Mouse (Mus musculus): ENCODE data around the gene Itga9. TPM values are rescaled to one million over a fixed set of nuclear protein-coding genes. Genes with fewer than 3 reads are reported as not detected.

Gene Itga9
- polyA plus RNA-seq (2012; rRNA removed), result 5.7 and 6.9 TPM in 2 replicates

GRCm38 (mm10) chr9:118606148-118606816 lies at the start of gene Itga9:
Gene Itga9 (plus strand): TSS chr9:118606690.

GRCm38 (mm10) chr9:118926111-118926650 lies 319.7 kb downstream of the Itga9 start, which contains the start of gene Ctdspl:
Gene Ctdspl (plus strand): TSS chr9:118926453.

Other genes with a start within 250 kb of the Itga9 start
- 0.01 TPM in 1 of 2 replicates, not detected in the other for gene Eomes, start 128.5 kb upstream of the Itga9 start, polyA plus RNA-seq (2012; rRNA removed)
- gene Golga4, start 100.4 kb upstream of the Itga9 start, polyA plus RNA-seq (2012; rRNA removed), result 14.2 and 16.7 TPM in 2 replicates

All from liver, embryonic 18 days (tissue).